Mouse (Mus musculus) left cerebral cortex, adult 11 months (tissue): Measurements from ENCODE around the gene Ubap2l.
A peak's percentile ranks its signal among the peaks of the same experiment; 100 is the strongest.

Source experiments
- DNase-seq: peaks from one replicate; pipeline ENCODE4 v3.0.0; 2022; ENCODE audit warnings: low spot score

Ubap2l gene

GRCm38 (mm10) chr3:90067851-90068250, 15.4 kb upstream of the Ubap2l start:
- DNase-seq: no peak

- DNase-seq: no peak
Measured at GRCm38 (mm10) chr3:90065553-90065952, 13.1 kb upstream of the Ubap2l start.

DNA sequence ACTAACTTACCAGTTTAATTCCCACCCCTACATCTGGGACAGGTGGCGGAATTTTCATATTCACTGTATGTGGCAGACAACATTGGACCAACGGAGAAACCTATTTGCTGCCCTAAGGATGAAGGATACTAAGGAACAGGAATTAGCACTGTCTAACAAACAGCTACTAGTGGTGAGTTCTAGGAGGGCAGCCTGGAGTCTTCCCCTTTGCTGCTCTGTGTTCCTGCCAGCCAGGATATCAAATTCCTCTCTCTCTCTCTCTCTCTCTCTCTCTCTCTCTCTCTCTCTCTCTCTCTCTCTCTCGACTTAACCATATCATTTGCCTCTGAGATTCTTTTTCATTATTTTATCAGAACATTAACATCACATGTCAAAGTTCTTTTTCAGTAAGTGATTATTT, 12.0 kb upstream of the Ubap2l start:
- DNase-seq: no peak

DNA sequence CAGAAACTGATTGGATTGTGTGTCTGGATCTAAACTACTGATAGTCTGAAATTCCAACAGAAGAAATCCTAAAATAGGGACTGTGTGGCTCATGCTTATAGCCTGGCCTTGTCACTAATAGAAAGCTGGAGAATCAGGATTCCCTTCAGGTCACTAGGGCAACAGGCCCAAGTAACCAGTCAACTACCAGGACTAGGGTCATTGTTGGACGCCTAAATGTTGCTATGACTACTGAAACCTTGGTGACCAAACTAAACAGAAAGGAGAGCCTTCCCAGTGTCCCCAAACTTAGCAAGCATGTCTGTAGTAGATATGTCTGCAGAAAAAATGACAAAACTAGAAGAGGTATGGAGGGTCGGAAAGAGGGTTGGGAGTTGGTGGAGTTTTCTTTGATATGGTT, 10.1 kb upstream of the Ubap2l start:
- DNase-seq: no peak

DNA sequence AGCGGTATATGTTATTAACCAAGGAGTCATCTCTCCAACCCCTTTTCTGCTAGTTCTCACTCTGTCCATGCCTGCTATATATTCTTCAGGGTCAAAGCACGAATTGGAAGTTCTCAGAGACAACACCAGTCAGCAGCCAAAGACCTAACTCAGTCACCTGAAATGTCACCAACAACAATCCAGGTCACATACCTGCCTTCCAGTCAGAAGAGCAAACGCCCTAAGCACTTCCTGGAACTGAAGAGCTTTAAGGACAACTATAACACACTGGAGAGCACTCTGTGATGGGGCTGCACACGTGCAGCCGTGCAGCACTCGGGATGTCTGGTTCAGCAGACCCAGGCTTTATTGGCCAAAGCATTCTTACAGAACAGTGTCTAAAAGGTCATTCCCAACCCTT, 9.1 kb upstream of the Ubap2l start:
- no peak for DNase-seq

DNA sequence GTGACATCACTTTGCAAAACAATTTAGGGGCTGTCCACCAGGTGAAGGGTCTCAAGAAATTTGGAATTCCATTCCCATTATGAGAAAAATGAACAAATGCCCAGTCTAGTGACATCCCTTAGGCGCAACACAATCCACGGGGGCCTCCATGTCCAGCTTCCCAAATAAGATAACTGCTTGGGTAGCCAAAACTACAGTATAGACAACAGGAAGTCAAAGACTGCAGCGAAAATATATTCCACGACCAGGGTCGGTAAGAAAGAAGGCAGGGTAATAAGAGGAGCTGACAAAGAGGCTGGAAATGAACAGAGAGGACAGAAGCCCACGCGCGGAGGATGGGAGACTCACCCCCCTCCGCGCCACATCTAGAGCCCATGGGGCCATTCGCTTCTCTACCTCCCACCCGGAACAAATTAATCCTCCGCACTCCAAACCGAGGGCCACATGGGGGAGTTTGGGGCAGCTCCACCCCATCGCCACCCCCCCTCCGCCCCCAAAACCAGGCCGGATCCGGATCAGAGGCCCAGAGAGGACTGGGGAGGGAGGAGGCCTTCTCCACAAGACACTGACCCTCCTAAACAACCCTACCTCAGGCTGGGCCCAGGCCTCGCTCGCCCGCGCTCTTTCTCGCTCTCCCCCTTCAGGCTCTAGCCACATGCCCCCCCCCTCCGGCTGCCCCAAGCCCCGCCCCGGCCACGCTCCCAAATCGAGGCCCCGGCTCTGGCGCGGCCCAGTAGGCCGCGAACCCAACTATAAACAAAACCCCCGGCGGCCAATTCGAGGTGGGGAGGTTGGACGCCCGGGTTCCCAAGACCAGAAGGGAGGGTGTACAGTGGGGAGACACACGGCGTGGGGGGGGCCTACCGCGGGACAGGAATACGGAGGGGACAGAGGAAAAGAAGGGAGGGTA, 732 bp downstream of the Ubap2l start, which contains the start of gene 4933434E20Rik:
Gene 4933434E20Rik (plus strand): TSS at position 196 of the 910 bp plus-strand sequence.
- DNase-seq: peak; percentile 28

DNA sequence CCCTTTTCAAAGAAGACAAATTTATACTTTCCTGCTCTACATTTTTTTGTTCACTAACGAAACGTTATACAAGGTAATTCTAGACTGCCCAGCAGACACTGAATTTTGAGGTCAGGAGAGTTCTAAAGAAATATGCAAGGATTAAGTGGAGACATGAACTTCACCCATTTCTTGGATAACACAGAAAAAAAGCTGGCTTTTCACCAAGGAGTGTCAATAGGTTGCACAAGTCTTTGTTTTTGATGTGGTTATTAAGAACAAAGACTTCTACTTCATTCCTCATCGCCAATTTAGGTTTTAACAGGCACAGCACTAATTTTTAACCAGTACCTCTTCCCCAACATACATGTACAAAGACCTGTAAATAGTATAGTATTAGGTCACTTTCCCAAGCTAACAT, 2.7 kb downstream of the Ubap2l start:
- no peak for DNase-seq

- DNase-seq: no peak
Measured at GRCm38 (mm10) chr3:90036263-90036662, 16.2 kb downstream of the Ubap2l start.

GRCm38 (mm10) chr3:90034653-90035052, 17.8 kb downstream of the Ubap2l start:
- DNase-seq: no peak

DNA sequence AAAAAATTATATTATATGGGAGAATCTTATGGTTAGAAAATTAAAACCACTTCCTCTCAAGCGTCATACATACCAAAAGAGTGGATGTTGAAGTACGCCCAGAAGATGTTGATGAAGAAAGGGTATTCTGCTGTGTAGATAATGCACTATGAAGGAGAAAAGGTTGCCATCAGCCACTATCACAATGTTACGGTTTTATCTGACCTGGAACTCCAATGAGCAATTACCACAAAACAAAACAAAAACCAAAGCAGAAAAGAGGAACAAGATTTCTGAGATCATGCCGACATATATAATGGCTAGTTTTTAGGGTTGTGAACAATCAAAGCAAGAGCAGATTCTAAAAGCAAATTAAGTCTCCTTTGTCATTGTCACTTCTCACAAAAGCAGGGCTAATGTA, 35.8 kb downstream of the Ubap2l start:
- no peak for DNase-seq

DNA sequence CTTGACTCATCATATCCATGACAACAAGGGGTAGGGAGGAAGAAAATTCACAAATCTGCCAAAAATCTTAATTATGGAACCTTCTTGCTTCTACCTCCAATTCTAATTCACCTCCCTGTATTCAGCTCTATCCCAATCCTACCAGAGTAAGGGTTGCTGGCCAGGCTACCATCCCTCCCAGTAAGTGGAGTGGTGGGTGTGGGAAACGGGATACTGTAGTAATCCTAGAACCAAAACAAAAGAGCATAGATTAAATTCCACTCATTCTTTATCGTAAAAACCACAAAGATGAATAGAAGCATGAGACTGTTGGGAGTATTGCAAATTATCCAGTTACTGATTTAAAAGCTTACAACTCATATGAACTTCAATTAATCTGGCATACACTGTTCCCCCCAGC, 42.1 kb downstream of the Ubap2l start:
- DNase-seq: no peak

DNA sequence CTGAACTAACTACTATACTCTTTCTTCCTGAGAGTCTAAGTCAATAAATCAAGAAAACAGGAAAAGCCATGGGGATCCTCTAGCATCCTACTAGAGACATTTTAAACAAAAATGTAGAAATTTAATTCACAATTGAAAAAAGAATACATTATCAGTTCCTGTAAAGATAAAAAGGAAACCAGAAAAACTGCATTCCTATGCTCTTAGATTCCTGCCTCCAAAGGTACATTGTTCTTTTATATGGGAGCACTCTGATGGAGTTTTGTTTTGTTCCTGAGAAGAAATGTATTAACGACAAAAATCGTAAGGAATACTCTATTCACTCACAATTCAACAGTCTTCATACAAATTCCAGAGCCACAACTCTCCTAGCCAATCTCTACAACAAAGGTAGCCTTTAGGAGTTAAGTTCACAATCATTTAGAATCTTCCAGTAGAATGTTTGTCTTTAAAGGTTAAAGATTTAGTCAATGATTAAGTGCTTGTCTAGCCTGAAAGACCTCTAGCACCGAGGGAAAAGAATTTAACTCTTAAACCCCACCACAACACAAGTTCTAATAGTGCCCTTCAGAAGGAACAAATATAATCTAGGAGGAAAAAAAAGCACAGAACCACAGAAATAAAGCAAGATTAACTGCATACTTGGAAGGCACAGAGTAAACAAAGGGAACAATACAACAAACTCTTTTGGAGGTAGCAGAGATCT, 48.2 kb downstream of the Ubap2l start:
- no peak for DNase-seq

DNA sequence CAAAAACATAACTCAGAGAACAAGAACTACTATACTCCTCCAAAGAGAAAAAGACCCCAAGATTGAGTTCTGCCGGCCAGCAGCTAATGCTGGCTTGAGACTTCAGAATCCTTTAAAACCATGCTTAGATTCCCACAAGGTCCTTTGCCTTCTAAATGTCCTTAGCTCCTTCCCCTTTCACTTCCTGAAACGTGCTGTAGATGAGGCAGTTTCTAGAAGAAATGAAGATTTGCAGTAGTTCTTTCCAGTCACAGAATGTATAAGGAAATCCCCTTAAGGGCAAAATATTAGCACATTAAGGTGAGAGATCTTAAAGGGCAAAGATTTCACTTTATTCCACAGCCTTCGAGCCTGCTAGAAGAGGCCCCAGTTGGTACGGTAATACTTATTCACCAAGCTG, 52.6 kb downstream of the Ubap2l start:
- DNase-seq: no peak

DNA sequence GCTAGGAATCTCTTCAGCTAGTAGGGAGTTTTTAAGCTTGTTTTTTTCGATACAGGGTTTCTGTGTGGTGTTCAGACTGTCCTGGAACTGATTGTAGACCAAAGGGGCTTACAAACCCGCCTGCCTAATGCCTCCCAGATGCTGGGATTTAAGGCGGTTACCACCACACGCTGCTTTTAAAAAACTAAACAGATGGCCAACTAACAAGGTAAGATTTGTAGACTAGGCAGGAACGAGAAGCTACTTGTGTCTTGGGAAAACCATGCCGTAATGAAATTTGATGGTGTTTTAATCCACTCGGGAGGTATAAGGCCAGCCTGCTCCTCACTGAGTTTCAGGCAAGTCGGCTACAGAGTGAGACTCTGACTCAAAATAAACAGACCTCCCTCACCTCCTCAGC, 53.3 kb downstream of the Ubap2l start:
- no peak for DNase-seq

DNA sequence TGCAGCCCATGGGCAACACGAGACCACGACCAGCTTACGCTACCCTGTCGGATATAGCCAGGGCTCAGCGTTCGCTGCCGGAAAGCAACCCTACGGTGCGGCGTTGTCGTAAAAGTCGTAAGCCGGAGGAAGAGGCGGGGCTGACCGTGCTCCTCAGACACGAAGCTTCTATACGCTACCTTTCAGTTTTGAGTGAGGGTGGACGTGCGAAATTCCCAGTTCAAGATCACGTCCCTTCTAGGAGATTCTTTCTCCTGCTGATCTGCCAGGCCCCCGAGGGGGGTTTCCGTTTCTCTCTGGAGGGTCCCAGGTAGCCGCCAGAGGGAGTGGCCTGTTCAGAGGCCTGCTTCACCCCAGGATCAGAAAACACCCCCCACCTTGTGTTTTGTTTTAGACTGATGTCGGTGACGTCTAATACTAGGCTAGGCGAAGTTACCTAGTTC, 53.8 kb downstream of the Ubap2l start, which contains the start of gene Hax1:
Gene Hax1 (minus strand): TSS at position 169 of the 443 bp plus-strand sequence.
- peak; percentile 90 for DNase-seq

- peak; percentile 10 for DNase-seq
Measured at GRCm38 (mm10) chr3:89997791-89998495, 54.5 kb downstream of the Ubap2l start.

DNA sequence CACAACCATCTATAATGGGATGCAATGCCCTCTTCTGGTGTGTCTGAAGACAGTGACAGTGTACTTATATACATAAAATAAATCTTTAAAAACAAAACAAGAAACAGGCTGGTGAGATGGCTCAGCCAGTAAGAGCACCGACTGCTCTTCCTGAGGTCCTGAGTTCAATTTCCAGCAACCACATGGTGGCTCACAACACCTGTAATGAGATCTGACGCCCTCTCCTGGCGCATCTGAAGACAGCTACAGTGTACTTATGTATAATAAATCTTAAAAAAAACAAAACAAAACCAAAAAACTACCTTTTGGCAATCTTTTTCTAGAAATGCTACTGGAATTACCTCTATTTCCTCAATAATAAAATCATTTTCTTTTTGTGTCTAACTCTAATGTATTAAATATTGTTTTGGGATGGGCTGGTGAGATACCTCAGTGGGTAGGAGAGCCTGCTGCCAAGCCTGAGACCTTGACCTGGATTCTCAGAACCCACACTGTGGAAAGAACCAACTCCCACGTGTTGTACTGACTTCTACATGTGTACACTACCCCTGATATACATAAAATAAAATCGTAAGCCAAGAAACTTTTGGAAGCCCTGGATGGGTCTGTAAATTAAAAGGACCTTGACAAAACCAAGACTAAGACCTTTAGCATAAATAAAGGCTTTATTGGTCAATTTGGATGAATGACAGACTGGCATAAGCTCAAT, 57.5 kb downstream of the Ubap2l start:
- no peak for DNase-seq

DNA sequence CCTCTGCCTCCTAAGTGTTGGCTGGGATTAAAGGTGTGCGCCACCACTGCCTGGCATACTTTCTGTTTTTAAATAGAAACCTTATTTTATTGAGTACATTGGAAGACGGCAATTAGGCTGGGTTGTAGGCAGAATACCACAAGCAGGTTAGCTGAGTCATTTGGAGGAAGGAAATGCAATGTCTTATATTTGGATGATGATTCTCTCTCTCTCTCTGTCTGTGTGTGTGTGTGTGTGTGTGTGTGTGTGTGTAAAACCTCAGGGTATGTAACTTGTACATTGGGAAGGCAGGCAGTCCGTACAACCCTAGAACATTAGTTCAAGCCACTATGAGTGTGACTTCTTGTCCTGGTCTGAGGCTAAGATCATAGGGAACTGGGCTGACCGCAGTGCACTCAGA, 64.6 kb downstream of the Ubap2l start:
- DNase-seq: no peak

GRCm38 (mm10) chr3:89987211-89987610, 65.2 kb downstream of the Ubap2l start:
- DNase-seq: no peak

DNA sequence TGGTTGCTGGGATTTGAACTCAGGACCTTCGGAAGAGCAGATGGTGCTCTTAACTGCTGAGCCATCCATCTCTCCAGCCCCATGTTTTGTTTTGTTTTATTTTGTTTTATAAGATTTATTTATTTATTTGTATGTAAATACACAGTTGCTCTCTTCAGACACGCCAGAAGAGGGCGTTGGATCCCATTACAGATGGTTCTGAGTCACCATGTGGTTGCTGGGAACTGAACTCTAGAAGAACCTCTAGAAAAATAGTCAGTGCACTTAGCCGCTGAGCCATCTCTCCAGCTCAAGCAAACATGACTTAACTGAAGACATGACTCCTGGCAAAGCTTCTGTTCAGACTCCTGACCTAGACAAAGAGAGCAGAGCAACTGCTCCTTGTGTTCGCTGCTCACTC, 70.0 kb downstream of the Ubap2l start:
- no peak for DNase-seq

- no peak for DNase-seq
Measured at GRCm38 (mm10) chr3:89976859-89977258, 75.6 kb downstream of the Ubap2l start.

GRCm38 (mm10) chr3:89968509-89968908, 83.9 kb downstream of the Ubap2l start:
- DNase-seq: no peak
